Mouse (Mus musculus) common myeloid progenitor, adult 5-6 weeks (primary cell): Measurements from ENCODE around the gene Chst3. TPM values are rescaled to one million over a fixed set of nuclear protein-coding genes. Genes with fewer than 3 reads are reported as not detected.
A peak's percentile ranks its signal among the peaks of the same experiment; 100 is the strongest.
"Not testable (repeated sequence)": the region's sequence is repeated elsewhere in the genome, so short reads cannot be mapped to it uniquely, and the experiment has no call there.

ENCODE experiments used
- ATAC-seq: replicated peaks from 2 replicates; pipeline ENCODE4 v1.8.0; 2016; ENCODE audit warnings: low read depth, mild to moderate bottlenecking, moderate TSS enrichment, inconsistent platforms; ENCODE audit not compliant: poor library complexity, severe bottlenecking
- total RNA-seq: library from RNA; stranded (forward); fragments of 200-1000, 187-1606 nt; gene quantifications from 2 replicates; pipeline ENCODE4 v1.2.3, GENCODE M21; 2017

The Chst3 gene
- total RNA-seq, 1 experiment from 2014 or later, result not detected

- no peak for ATAC-seq
Observed at GRCm38 (mm10) chr10:60168306-60168705, 50.8 kb downstream of the Chst3 start.

DNA sequence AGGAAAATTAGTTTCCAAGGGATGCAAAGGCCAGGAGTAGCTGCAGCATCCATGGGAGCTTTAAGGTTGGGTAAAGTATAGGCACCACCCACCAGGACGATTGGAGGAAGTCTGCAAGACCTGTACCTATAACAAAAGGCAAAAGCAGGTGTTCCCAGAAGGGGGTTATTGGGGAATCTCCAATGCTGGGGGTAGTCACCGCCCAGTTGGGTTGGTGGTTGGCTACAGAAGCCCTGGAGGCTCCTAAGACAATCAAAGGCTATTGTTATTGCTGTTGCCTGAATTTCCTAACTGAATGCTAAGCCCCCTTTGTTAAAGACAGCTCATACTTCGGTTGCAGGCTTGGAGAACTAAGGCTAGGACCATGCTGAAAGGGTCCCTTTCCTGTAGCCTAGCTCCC is 53.0 kb downstream of the Chst3 start:
- no peak for ATAC-seq

- no peak for ATAC-seq
Observed at GRCm38 (mm10) chr10:60164869-60165268, 54.2 kb downstream of the Chst3 start.

DNA sequence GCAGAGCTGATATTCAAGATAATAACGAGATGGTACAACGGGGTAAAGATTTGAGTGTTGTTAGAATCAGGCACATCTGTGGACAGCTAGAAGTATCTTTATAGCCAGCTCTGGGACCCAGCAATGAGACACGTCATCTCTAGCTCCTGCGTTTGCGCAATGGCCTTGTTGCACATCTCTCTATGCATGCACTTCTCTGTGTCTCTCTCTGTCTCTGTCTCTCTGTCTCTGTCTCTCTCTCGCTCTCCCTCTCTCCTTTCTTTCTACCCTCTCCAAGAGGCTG is 56.1 kb downstream of the Chst3 start:
- ATAC-seq, result no peak

- ATAC-seq, result not testable (repeated sequence)
Observed at GRCm38 (mm10) chr10:60162184-60162972, 56.7 kb downstream of the Chst3 start.

DNA sequence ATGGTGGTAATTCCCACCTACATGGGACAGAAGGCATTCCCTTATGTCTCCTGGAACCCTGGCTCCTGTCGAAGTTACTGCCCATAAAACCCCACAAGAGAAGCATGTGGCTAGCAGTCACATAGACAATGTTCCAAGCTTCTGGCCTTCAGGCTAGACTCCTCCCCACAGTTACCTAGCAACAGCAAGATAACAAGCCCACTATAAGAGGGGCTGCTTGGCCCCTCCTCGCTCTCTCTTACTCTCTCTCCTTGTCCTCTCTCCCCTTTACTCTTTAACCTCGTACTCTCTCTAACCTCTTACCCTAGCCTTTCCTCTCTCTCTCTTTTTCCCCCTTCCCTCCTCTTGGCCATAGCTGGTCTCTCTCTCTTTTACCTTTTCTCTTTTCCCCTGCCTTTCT is 57.7 kb downstream of the Chst3 start:
- ATAC-seq, result not testable (repeated sequence)

DNA sequence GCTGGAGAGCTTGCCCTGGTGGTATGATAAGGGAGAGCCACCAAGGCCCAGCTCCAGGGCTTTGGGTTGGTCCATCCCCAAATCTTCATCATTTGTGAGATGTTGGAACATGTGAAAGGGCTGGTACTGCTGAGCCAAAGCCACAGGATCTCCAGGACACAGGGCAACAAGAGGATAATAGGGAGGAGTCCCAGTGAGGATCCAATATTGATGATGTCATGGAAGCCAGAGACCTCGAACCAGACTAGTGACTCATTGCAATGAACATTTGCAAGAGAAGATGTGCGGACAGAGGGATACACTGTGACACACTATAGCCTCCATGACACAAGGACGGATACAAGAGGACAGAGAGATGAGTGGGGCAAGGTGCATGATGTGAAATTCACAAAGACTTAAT is 60.9 kb downstream of the Chst3 start:
- ATAC-seq, result no peak

GRCm38 (mm10) chr10:60156016-60156415 is 63.0 kb downstream of the Chst3 start:
- ATAC-seq, result no peak

- ATAC-seq, result peak; percentile 64
Observed at GRCm38 (mm10) chr10:60151107-60151663, 67.9 kb downstream of the Chst3 start.

- peak; percentile 79 for ATAC-seq
Observed at GRCm38 (mm10) chr10:60148087-60148486, 71.0 kb downstream of the Chst3 start.

- not testable (repeated sequence) for ATAC-seq
Observed at GRCm38 (mm10) chr10:60147510-60148047, 71.5 kb downstream of the Chst3 start.

- no peak for ATAC-seq
Observed at GRCm38 (mm10) chr10:60141656-60142160, 77.4 kb downstream of the Chst3 start.

- no peak for ATAC-seq
Observed at GRCm38 (mm10) chr10:60140751-60141150, 78.3 kb downstream of the Chst3 start.

- 0 out of 2 replicates have a peak, but pooled peaks have one; percentile 18 for ATAC-seq
Observed at GRCm38 (mm10) chr10:60138680-60139079, 80.4 kb downstream of the Chst3 start.

- ATAC-seq, result no peak
Observed at GRCm38 (mm10) chr10:60136935-60137334, 82.1 kb downstream of the Chst3 start.

DNA sequence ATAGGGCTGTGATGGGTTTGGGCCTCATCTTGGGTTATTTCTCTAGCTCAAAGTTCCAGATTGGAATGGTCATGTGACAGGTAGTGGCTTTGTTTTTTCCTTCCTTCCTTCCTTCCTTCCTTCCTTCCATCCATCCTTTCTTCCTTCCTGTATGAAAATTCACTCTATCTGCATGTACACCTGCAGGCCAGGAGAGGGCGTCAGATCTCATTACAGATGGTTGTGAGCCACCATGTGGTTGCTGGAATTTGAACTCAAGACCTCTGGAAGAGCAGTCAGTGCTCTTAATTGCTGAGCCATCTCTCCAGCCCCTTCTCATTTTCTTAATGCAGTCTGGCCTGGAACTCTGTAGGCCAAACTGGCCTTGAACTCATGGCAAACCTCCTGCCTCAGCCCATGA is 83.0 kb downstream of the Chst3 start:
- ATAC-seq, result not testable (repeated sequence)

GRCm38 (mm10) chr10:60134201-60134600 is 84.9 kb downstream of the Chst3 start:
- no peak for ATAC-seq

- ATAC-seq, result no peak
Observed at GRCm38 (mm10) chr10:60133501-60133900, 85.6 kb downstream of the Chst3 start.
